10 mouse cellular contexts compared by ENCODE assay signal in genomic region chr17:34218675-34219074, GRCm38 (mm10). TPM values are rescaled to one million over a fixed set of nuclear protein-coding genes. Genes with fewer than 3 reads are reported as not detected.
A peak's percentile ranks its signal among the peaks of the same experiment; 100 is the strongest.
DNase-seq lines count a peak whose midpoint lies in the region; ATAC-seq and TF ChIP-seq lines count a peak whose summit lies in the region.
"Had no signal": no experiment of that assay in that cellular context is flagged by ENCODE, and none has a peak within 500 bp of the region (broad histone marks: within the 10 kb centered on the region; RNA-seq: fewer than 3 reads in every experiment).

No protein-coding gene starts in this region.

- no peak for TF ChIP-seq CTCF in E14TG2a.4 (conservative IDR thresholded peaks at IDR 0.05; ENCODE audit: low read length)

- no peaks in the 10 kb centered on the region for H3K36me3 ChIP-seq in E14TG2a.4 (ENCODE audit: insufficient read depth, low read length)
- H3K36me3 ChIP-seq in intestine, embryonic 15.5 days, result no peaks in the 10 kb centered on the region
- no peaks in the 10 kb centered on the region for H3K36me3 ChIP-seq in midbrain, embryonic 16.5 days (ENCODE audit: control insufficient read depth, insufficient read depth, low read length)
- H3K36me3 ChIP-seq: heart, embryonic 13.5 days had no signal

- no peak overlapping the region for H3K9ac ChIP-seq in intestine, embryonic 15.5 days
- H3K9ac ChIP-seq in midbrain, embryonic 16.5 days (ENCODE audit: low read depth, low read length), result no peak overlapping the region
- H3K9ac ChIP-seq: heart, embryonic 13.5 days had no signal

- H3K4me3 ChIP-seq in E14TG2a.4 (replicated peaks; ENCODE audit: low read length), result peak overlapping the region; percentile 48
- H3K4me3 ChIP-seq in intestine, embryonic 15.5 days (replicated peaks), result no peak overlapping the region
- H3K4me3 ChIP-seq in midbrain, embryonic 16.5 days (ENCODE audit: low read depth, low read length), result no peak overlapping the region
- H3K4me3 ChIP-seq: heart, embryonic 13.5 days had no signal

- H3K4me1 ChIP-seq in E14TG2a.4 (replicated peaks; ENCODE audit: low read depth, low read length), result no peaks in the 10 kb centered on the region
- no peaks in the 10 kb centered on the region for H3K4me1 ChIP-seq in intestine, embryonic 15.5 days (replicated peaks)
- H3K4me1 ChIP-seq in midbrain, embryonic 16.5 days (ENCODE audit: control insufficient read depth, insufficient read depth, low read length), result no peaks in the 10 kb centered on the region
- H3K4me1 ChIP-seq: heart, embryonic 13.5 days had no signal

- ATAC-seq in hematopoietic stem cell, adult 5-6 weeks (replicated peaks in 1 of 2; ENCODE audit: insufficient read depth in 1 of 2, low FRiP score in 2 of 2, low TSS enrichment in 1 of 2, low read depth in 1 of 2, poor library complexity in 2 of 2, severe bottlenecking in 2 of 2), result 0 out of 4 replicates have a peak, but pooled peaks have one; percentile 17 to 21
- ATAC-seq in megakaryocyte-erythroid progenitor cell, adult 5-6 weeks (replicated peaks; ENCODE audit: low FRiP score, low TSS enrichment, poor library complexity, severe bottlenecking), result peak; percentile 14; the same call in 1 of the 2 replicates
- no peak for ATAC-seq in intestine, embryonic 15.5 days
- ATAC-seq in midbrain, embryonic 16.5 days, result no peak

- no peak overlapping the region for H3K4me2 ChIP-seq in intestine, embryonic 15.5 days (replicated peaks)
- H3K4me2 ChIP-seq in midbrain, embryonic 16.5 days (ENCODE audit: low read length), result no peak overlapping the region
- H3K4me2 ChIP-seq: heart, embryonic 13.5 days had no signal

- H3K9me3 ChIP-seq in E14TG2a.4 (ENCODE audit: low read length), result peaks cover 59% of the 10 kb centered on the region
- H3K9me3 ChIP-seq in intestine, embryonic 15.5 days, result no peaks in the 10 kb centered on the region
- H3K9me3 ChIP-seq in midbrain, embryonic 16.5 days (replicated peaks; ENCODE audit: control insufficient read depth, low read length, poor library complexity, severe bottlenecking), result no peaks in the 10 kb centered on the region

- DNase-seq in layer of hippocampus, adult 11-12 months (ENCODE audit: low spot score), result peak; percentile 50
- DNase-seq in layer of hippocampus, adult 9-10 months (ENCODE audit: low spot score), result no peak
- DNase-seq in adrenal gland, postnatal 36 days, result peak; percentile 48 to 77

- peaks cover 5% of the 10 kb centered on the region; the same call in 1 of the 2 replicates for H3K27me3 ChIP-seq in E14TG2a.4 (ENCODE audit: insufficient read depth, low read length)
- peaks cover 14% of the 10 kb centered on the region for H3K27me3 ChIP-seq in intestine, embryonic 15.5 days (replicated peaks)
- peaks cover 17% of the 10 kb centered on the region for H3K27me3 ChIP-seq in midbrain, embryonic 16.5 days (ENCODE audit: control insufficient read depth, insufficient read depth, low read depth, low read length)

- no peak overlapping the region for H3K27ac ChIP-seq in intestine, embryonic 15.5 days
- no peak overlapping the region for H3K27ac ChIP-seq in midbrain, embryonic 16.5 days (ENCODE audit: low read length)
- H3K27ac ChIP-seq: heart, embryonic 13.5 days; macrophage had no signal

- 84% methylated on average over 11 of the region's 11 CpGs for WGBS in intestine, embryonic 15.5 days
- 76% methylated on average over 11 of the region's 11 CpGs for WGBS in midbrain, embryonic 16.5 days

RNA-seq across cellular contexts. Expression of gene Tap2, which starts 15.3 kb away (rescaled TPM):
- total RNA-seq in adrenal gland, postnatal 36 days (2021), result 10 to 100 TPM; 47.0 to 54.3 TPM
- 113 and 116 TPM in 2 replicates for total RNA-seq in hematopoietic stem cell, adult 5-6 weeks (2017)
- 25.8 and 90.1 TPM in 2 replicates for total RNA-seq in megakaryocyte-erythroid progenitor cell, adult 5-6 weeks (2014; fragmentation: Nextera tagmentation)
- 49.7 and 50.5 TPM in 2 replicates for total RNA-seq in megakaryocyte-erythroid progenitor cell, adult 5-6 weeks (2017)
- 5.3 and 5.6 TPM in 2 replicates for polyA plus RNA-seq in intestine, embryonic 15.5 days (2015; fragmentation: Nextera tagmentation; extraction: Ambion mirVana)
- polyA plus RNA-seq in midbrain, embryonic 16.5 days (2015; fragmentation: Nextera tagmentation; extraction: Ambion mirVana), result 1.5 and 2.3 TPM in 2 replicates

RNA-seq across cellular contexts. Expression of gene H2-Ob, which starts 20.0 kb away (rescaled TPM):
- total RNA-seq in adrenal gland, postnatal 36 days (2021), result under 1 TPM; 0.33 to 0.73 TPM
- 60.2 and 91.1 TPM in 2 replicates for total RNA-seq in hematopoietic stem cell, adult 5-6 weeks (2017)
- total RNA-seq in megakaryocyte-erythroid progenitor cell, adult 5-6 weeks (2014; fragmentation: Nextera tagmentation), result 8.7 and 32.0 TPM in 2 replicates
- total RNA-seq in megakaryocyte-erythroid progenitor cell, adult 5-6 weeks (2017), result 7.8 and 10.4 TPM in 2 replicates
- polyA plus RNA-seq in intestine, embryonic 15.5 days (2015; fragmentation: Nextera tagmentation; extraction: Ambion mirVana), result 0.06 and 0.13 TPM in 2 replicates
- polyA plus RNA-seq in midbrain, embryonic 16.5 days (2015; fragmentation: Nextera tagmentation; extraction: Ambion mirVana), result 0.40 TPM in 1 of 2 replicates, not detected in the other
- polyA plus RNA-seq: heart, embryonic 13.5 days had no signal

RNA-seq across cellular contexts. Expression of gene Psmb8, which starts 21.2 kb away (rescaled TPM):
- total RNA-seq in adrenal gland, postnatal 36 days (2021), result 10 to 100 TPM; 31.0 to 34.7 TPM
- total RNA-seq in hematopoietic stem cell, adult 5-6 weeks (2017), result 392 and 482 TPM in 2 replicates
- total RNA-seq in megakaryocyte-erythroid progenitor cell, adult 5-6 weeks (2014; fragmentation: Nextera tagmentation), result 50.4 and 71.2 TPM in 2 replicates
- 103 and 243 TPM in 2 replicates for total RNA-seq in megakaryocyte-erythroid progenitor cell, adult 5-6 weeks (2017)
- polyA plus RNA-seq in intestine, embryonic 15.5 days (2015; fragmentation: Nextera tagmentation; extraction: Ambion mirVana), result 15.5 and 16.9 TPM in 2 replicates
- 2.2 and 2.8 TPM in 2 replicates for polyA plus RNA-seq in midbrain, embryonic 16.5 days (2015; fragmentation: Nextera tagmentation; extraction: Ambion mirVana)

RNA-seq across cellular contexts. Expression of gene Psmb9, which starts 31.1 kb away (rescaled TPM):
- total RNA-seq in adrenal gland, postnatal 36 days (2021), result 10 to 100 TPM; 11.2 to 18.8 TPM
- total RNA-seq in hematopoietic stem cell, adult 5-6 weeks (2017), result 124 and 169 TPM in 2 replicates
- 55.1 and 57.5 TPM in 2 replicates for total RNA-seq in megakaryocyte-erythroid progenitor cell, adult 5-6 weeks (2014; fragmentation: Nextera tagmentation)
- 56.2 and 95.8 TPM in 2 replicates for total RNA-seq in megakaryocyte-erythroid progenitor cell, adult 5-6 weeks (2017)
- 9.3 and 9.4 TPM in 2 replicates for polyA plus RNA-seq in intestine, embryonic 15.5 days (2015; fragmentation: Nextera tagmentation; extraction: Ambion mirVana)
- polyA plus RNA-seq in midbrain, embryonic 16.5 days (2015; fragmentation: Nextera tagmentation; extraction: Ambion mirVana), result 1.1 and 1.7 TPM in 2 replicates

RNA-seq across cellular contexts. Expression of gene Tap1, which starts 31.3 kb away (rescaled TPM):
- 10 to 100 TPM; 12.5 to 23.0 TPM for total RNA-seq in adrenal gland, postnatal 36 days (2021)
- 130 and 164 TPM in 2 replicates for total RNA-seq in hematopoietic stem cell, adult 5-6 weeks (2017)
- 43.7 and 55.5 TPM in 2 replicates for total RNA-seq in megakaryocyte-erythroid progenitor cell, adult 5-6 weeks (2014; fragmentation: Nextera tagmentation)
- total RNA-seq in megakaryocyte-erythroid progenitor cell, adult 5-6 weeks (2017), result 58.0 and 76.1 TPM in 2 replicates
- 6.2 and 6.9 TPM in 2 replicates for polyA plus RNA-seq in intestine, embryonic 15.5 days (2015; fragmentation: Nextera tagmentation; extraction: Ambion mirVana)
- 2.4 and 4.5 TPM in 2 replicates for polyA plus RNA-seq in midbrain, embryonic 16.5 days (2015; fragmentation: Nextera tagmentation; extraction: Ambion mirVana)

Comparison
In these comparisons a context has a peak if more than half of its experiments do, and no peak if none do; other contexts are left out.
1. ATAC-seq: peak in hematopoietic stem cell, adult 5-6 weeks (2 of 2) and megakaryocyte-erythroid progenitor cell, adult 5-6 weeks (single experiment); none in intestine, embryonic 15.5 days (single experiment) and midbrain, embryonic 16.5 days (single experiment).
2. RNA of gene H2-Ob, which starts 20.0 kb away (total RNA-seq): 60.2 to 91.1 TPM in hematopoietic stem cell, adult 5-6 weeks and 7.8 to 32.0 TPM in megakaryocyte-erythroid progenitor cell, adult 5-6 weeks; 0.33 to 0.73 TPM in adrenal gland, postnatal 36 days; every median in the first group is over 4 times any median in the second.